Mouse (Mus musculus): ENCODE measurements around the gene Cap2.

GRCm38 (mm10) chr13:46682921-46683320 is 181.3 kb downstream of the Cap2 start:
- no peak for TF ChIP-seq CTCF (IDR thresholded peaks at IDR 0.05; ENCODE audit: low read depth)
- TF ChIP-seq EP300 (IDR thresholded peaks at IDR 0.05; ENCODE audit: low read depth), result no peak
